Mouse (Mus musculus) heart, embryonic 11.5 days (tissue): ENCODE measurements around the gene Tmem30b. TPM values are rescaled to one million over a fixed set of nuclear protein-coding genes. Genes with fewer than 3 reads are reported as not detected.

Source experiments
- ATAC-seq: fragments of 200-750 bp; cut with Nextera tagmentation; replicated peaks from 2 replicates; pipeline ENCODE4 v1.8.0; 2017; ENCODE audit warnings: moderate library complexity; ENCODE audit not compliant: insufficient number of reproducible peaks, low FRiP score, low TSS enrichment
- H3K27ac ChIP-seq: fragments of 300-500 bp; sonication (generic); 2 replicates; pipeline ENCODE4 v1.5.1; 2014; ENCODE audit warnings: mild to moderate bottlenecking, low read depth, low read length
- H3K27me3 ChIP-seq: fragments of 300-500 bp; sonication (generic); 2 replicates; pipeline ENCODE4 v1.6.1; 2014; ENCODE audit warnings: mild to moderate bottlenecking, low read length, mixed read lengths; ENCODE audit not compliant: control insufficient read depth, insufficient read depth
- H3K36me3 ChIP-seq: fragments of 300-500 bp; sonication (generic); 2 replicates; pipeline ENCODE4 v1.6.1; 2014; ENCODE audit warnings: mild to moderate bottlenecking, low read length, moderate library complexity, mixed read lengths; ENCODE audit not compliant: control insufficient read depth, insufficient read depth
- H3K4me1 ChIP-seq: fragments of 300-500 bp; sonication (generic); 2 replicates; pipeline ENCODE4 v1.6.1; 2014; ENCODE audit warnings: low read length; ENCODE audit not compliant: control insufficient read depth, insufficient read depth
- H3K4me2 ChIP-seq: fragments of 300-500 bp; sonication (generic); 2 replicates; pipeline ENCODE4 v1.6.1; 2014; ENCODE audit warnings: mild to moderate bottlenecking, moderate library complexity
- H3K4me3 ChIP-seq: fragments of 300-500 bp; sonication (generic); 2 replicates; pipeline ENCODE4 v1.5.1; 2014; ENCODE audit warnings: low read depth, low read length
- H3K9ac ChIP-seq: fragments of 300-500 bp; sonication (generic); 2 replicates; pipeline ENCODE4 v1.6.1; 2014; ENCODE audit warnings: mild to moderate bottlenecking, low read depth, low read length, moderate library complexity
- H3K9me3 ChIP-seq: fragments of 300-500 bp; sonication (generic); replicated peaks from 2 replicates; pipeline ENCODE4 v1.6.1; 2016; ENCODE audit warnings: low read length; ENCODE audit not compliant: control insufficient read depth
- WGBS: fragments of 180-500 bp; shearing (Covaris S2); extraction: QIAGEN DNeasy Blood & Tissue Kit; methylation state at CpG from one replicate; pipeline ENCODE4 v1.1.7; 2014; ENCODE audit not compliant: insufficient replicate concordance; 5-methylcytosine and 5-hydroxymethylcytosine counted together
- polyA plus RNA-seq: library from polyadenylated mRNA; unstranded; fragments of >200 nt; fragmentation: Nextera tagmentation; extraction: Ambion mirVana; gene quantifications from 2 replicates; pipeline ENCODE4 v1.2.1, GENCODE M21; 2014

Tmem30b gene
- polyA plus RNA-seq, 1 experiment from 2014 or later: 0.30 TPM

DNA sequence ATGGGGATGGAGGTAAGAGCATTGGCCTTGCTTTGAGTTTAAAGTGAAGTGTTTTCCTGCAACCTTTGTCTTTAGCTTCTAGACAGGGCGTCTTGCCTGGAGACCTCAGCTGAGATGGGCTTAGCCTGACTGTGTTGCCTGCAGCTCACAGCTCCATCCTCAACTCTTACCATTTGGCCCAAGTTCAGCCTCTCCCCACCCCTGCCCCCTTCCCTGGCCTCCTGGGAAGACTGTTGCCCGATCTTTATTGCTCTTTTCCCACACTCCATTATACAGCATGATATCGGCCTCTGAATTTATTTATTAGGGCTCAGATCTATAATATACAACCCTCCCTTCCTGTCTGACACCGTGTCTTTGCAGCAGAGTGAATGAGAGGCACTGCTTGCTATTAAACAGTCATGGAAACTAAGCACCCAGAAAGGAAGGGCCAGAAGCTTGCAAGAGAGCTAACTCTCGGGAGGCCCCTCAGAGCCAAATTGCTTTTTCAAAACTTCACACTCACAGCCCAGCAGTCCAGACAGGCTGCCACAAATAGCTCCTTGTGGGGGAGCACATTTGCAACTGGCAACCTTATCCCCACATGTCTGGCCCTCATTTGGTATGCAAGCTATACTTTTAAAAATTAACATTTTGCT is 45.4 kb downstream of the Tmem30b start:
- peaks cover 6% of the 10 kb centered on the region; the same call in 1 of the 2 replicates for H3K4me1 ChIP-seq
- H3K9ac ChIP-seq: no peak overlapping the region
- 47% methylated on average over 5 of the region's 5 CpGs for WGBS
- H3K4me3 ChIP-seq: no peak overlapping the region
- H3K4me2 ChIP-seq: no peak overlapping the region
- H3K9me3 ChIP-seq: no peaks in the 10 kb centered on the region
- H3K36me3 ChIP-seq: no peaks in the 10 kb centered on the region
- peak overlapping the region; percentile 29; the same call in 1 of the 2 replicates for H3K27ac ChIP-seq
- H3K27me3 ChIP-seq: no peaks in the 10 kb centered on the region
- ATAC-seq: no peak

DNA sequence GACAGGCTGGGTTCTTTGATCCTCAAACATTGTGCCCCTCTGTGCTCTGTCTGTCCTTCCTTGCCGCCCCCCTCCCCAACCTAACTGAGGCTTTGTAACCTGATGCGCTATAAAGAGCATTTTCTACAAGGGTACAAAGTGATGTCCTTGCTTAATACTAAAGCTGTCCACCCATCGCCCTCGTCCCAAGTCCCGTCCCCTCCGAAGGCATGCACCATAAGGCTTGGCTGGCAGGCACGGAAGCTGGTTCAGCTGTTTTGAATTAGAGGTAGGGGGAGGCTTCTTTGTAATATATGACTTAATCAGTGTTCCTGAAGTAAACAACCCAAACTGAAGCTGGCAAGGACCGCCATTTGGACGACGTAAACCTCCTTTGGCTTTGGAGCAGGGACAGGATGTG is 51.0 kb downstream of the Tmem30b start:
- Histone ChIP-seq H3K9me3 (no peaks in the 10 kb centered on the region), H3K4me3 (no peak overlapping the region), H3K36me3 (no peaks in the 10 kb centered on the region), H3K9ac (no peak overlapping the region), H3K27me3 (no peaks in the 10 kb centered on the region), H3K4me1 (no peaks in the 10 kb centered on the region), H3K27ac (no peak overlapping the region), H3K4me2 (no peak overlapping the region)
- WGBS: 76% methylated on average over 10 of the region's 10 CpGs
- ATAC-seq: no peak

DNA sequence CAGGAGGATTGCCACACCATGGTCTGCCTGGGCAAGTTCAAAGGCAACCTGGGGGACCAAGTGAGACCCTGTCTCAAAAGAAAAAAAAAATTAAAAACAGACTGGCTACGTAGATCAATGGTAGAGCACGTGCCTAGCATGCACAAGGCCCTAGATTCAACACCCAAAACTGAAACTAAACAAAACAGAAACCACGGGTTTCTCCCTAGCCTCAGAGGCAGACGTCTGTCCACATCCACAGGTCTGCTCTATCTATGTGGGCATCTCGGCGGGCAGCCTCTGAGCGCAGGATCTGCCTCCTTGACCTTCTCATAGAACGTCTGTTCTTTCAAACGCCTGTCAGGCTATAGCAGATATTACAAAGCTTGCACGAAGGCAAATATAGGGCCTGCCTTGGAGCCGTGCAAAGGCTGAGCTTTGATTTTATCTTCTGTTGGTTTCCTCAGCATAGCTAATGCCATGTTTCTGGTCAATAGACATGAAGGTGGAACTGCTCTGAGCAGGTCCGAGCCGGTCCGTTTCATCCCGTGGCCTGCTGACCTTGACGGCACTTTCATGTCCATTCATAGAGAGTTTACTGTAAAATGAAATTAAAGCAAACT is 52.2 kb downstream of the Tmem30b start:
- Histone ChIP-seq H3K4me3 (no peak overlapping the region), H3K27me3 (no peaks in the 10 kb centered on the region), H3K36me3 (no peaks in the 10 kb centered on the region), H3K9me3 (0 out of 2 replicates have a peak, but pooled peaks cover 2% of the 10 kb centered on the region), H3K27ac (no peak overlapping the region), H3K4me2 (no peak overlapping the region), H3K9ac (no peak overlapping the region), H3K4me1 (no peaks in the 10 kb centered on the region)
- ATAC-seq: no peak
- 84% methylated on average over 16 of the region's 16 CpGs for WGBS

Other genes starting within 250 kb of the Tmem30b start
- gene Prkch, start 38.4 kb upstream of the Tmem30b start, polyA plus RNA-seq: 16.2 and 16.7 TPM in 2 replicates